Mouse (Mus musculus): Measurements from ENCODE around the gene G3bp1. TPM values are rescaled to one million over a fixed set of nuclear protein-coding genes. Genes with fewer than 3 reads are reported as not detected.

Gene G3bp1
- polyA plus RNA-seq, 1 experiment, result 21.8 TPM

- WGBS, result under 1% methylated on average over 36 of the region's 36 CpGs
- peak; percentile 96 for TF ChIP-seq POLR2A (IDR thresholded peaks at IDR 0.05; ENCODE audit: borderline replicate concordance, extremely low read depth, low read depth, low read length)
- TF ChIP-seq CTCF (IDR thresholded peaks at IDR 0.05; ENCODE audit: insufficient read depth, low read length), result no peak
- peak; percentile 93 for DNase-seq
- Histone ChIP-seq H3K4me3 (replicated peaks; ENCODE audit: extremely low read depth, low read depth, low read length) (peak within 1 kb of the TSS; percentile 87), H3K4me1 (ENCODE audit: control insufficient read depth, insufficient read depth, low read length) (peaks cover 2% of the 10 kb centered on the region; the same call in 1 of the 2 replicates)
Measured at GRCm38 (mm10) chr11:55461019-55461645, 8.4 kb upstream of the G3bp1 start, which contains the start of gene Atox1. Gene Atox1, minus strand, starts transcription at chr11:55461239.

- peaks cover 2% of the 10 kb centered on the region; the same call in 1 of the 2 replicates for H3K4me1 ChIP-seq (ENCODE audit: control insufficient read depth, insufficient read depth, low read length)
- no peak for DNase-seq
- TF ChIP-seq POLR2A (IDR thresholded peaks at IDR 0.05; ENCODE audit: borderline replicate concordance, extremely low read depth, low read depth, low read length) (no peak), CTCF (IDR thresholded peaks at IDR 0.05; ENCODE audit: insufficient read depth, low read length) (no peak)
- no peak overlapping the region for H3K4me3 ChIP-seq (replicated peaks; ENCODE audit: extremely low read depth, low read depth, low read length)
- WGBS, result 93% methylated on average over 9 of the region's 9 CpGs
Measured at GRCm38 (mm10) chr11:55462149-55462548, 7.3 kb upstream of the G3bp1 start.

GRCm38 (mm10) chr11:55464707-55465106 is 4.8 kb upstream of the G3bp1 start:
- no peak for DNase-seq
- WGBS, result 83% methylated on average over 10 of the region's 10 CpGs
- peaks cover 5% of the 10 kb centered on the region for H3K4me1 ChIP-seq (ENCODE audit: control insufficient read depth, insufficient read depth, low read length)
- no peak overlapping the region for H3K4me3 ChIP-seq (replicated peaks; ENCODE audit: extremely low read depth, low read depth, low read length)
- no peak for TF ChIP-seq CTCF (IDR thresholded peaks at IDR 0.05; ENCODE audit: insufficient read depth, low read length)
- no peak for TF ChIP-seq POLR2A (IDR thresholded peaks at IDR 0.05; ENCODE audit: borderline replicate concordance, extremely low read depth, low read depth, low read length)

GRCm38 (mm10) chr11:55465177-55465576 is 4.3 kb upstream of the G3bp1 start:
- Histone ChIP-seq H3K4me1 (ENCODE audit: control insufficient read depth, insufficient read depth, low read length) (peaks cover 5% of the 10 kb centered on the region; the same call in 1 of the 2 replicates), H3K4me3 (replicated peaks; ENCODE audit: extremely low read depth, low read depth, low read length) (no peak overlapping the region)
- 74% methylated on average over 3 of the region's 3 CpGs for WGBS
- DNase-seq, result no peak
- TF ChIP-seq POLR2A (IDR thresholded peaks at IDR 0.05; ENCODE audit: borderline replicate concordance, extremely low read depth, low read depth, low read length) (no peak), CTCF (IDR thresholded peaks at IDR 0.05; ENCODE audit: insufficient read depth, low read length) (no peak)

GRCm38 (mm10) chr11:55468012-55468411 is 1.5 kb upstream of the G3bp1 start:
- Histone ChIP-seq H3K4me1 (ENCODE audit: control insufficient read depth, insufficient read depth, low read length) (peaks cover 9% of the 10 kb centered on the region), H3K4me3 (replicated peaks; ENCODE audit: extremely low read depth, low read depth, low read length) (no peak overlapping the region)
- WGBS, result 58% methylated on average over 10 of the region's 10 CpGs
- DNase-seq, result peak; percentile 32
- TF ChIP-seq CTCF (IDR thresholded peaks at IDR 0.05; ENCODE audit: insufficient read depth, low read length), result no peak
- no peak for TF ChIP-seq POLR2A (IDR thresholded peaks at IDR 0.05; ENCODE audit: borderline replicate concordance, extremely low read depth, low read depth, low read length)

- no peak for TF ChIP-seq CTCF (IDR thresholded peaks at IDR 0.05; ENCODE audit: insufficient read depth, low read length)
- TF ChIP-seq POLR2A (IDR thresholded peaks at IDR 0.05; ENCODE audit: borderline replicate concordance, extremely low read depth, low read depth, low read length), result no peak
- peaks cover 9% of the 10 kb centered on the region for H3K4me1 ChIP-seq (ENCODE audit: control insufficient read depth, insufficient read depth, low read length)
- no peak for DNase-seq
- H3K4me3 ChIP-seq (replicated peaks; ENCODE audit: extremely low read depth, low read depth, low read length), result peak overlapping the region; percentile 75
- WGBS, result 1% methylated on average over 17 of the region's 17 CpGs
Measured at GRCm38 (mm10) chr11:55468611-55469047, 856 bp upstream of the G3bp1 start.

GRCm38 (mm10) chr11:55469923-55470691 is 622 bp downstream of the G3bp1 start:
- TF ChIP-seq CTCF (IDR thresholded peaks at IDR 0.05; ENCODE audit: insufficient read depth, low read length) (no peak), POLR2A (IDR thresholded peaks at IDR 0.05; ENCODE audit: borderline replicate concordance, extremely low read depth, low read depth, low read length) (no peak)
- WGBS, result under 1% methylated on average over 46 of the region's 46 CpGs
- Histone ChIP-seq H3K4me3 (replicated peaks; ENCODE audit: extremely low read depth, low read depth, low read length) (peak overlapping the region; percentile 65), H3K4me1 (ENCODE audit: control insufficient read depth, insufficient read depth, low read length) (peaks cover 9% of the 10 kb centered on the region)
- peak; percentile 28 for DNase-seq

GRCm38 (mm10) chr11:55470761-55471160 is 1.3 kb downstream of the G3bp1 start:
- Histone ChIP-seq H3K4me1 (ENCODE audit: control insufficient read depth, insufficient read depth, low read length) (peaks cover 9% of the 10 kb centered on the region), H3K4me3 (replicated peaks; ENCODE audit: extremely low read depth, low read depth, low read length) (peak overlapping the region; percentile 29)
- no peak for DNase-seq
- 7% methylated on average over 8 of the region's 8 CpGs for WGBS
- no peak for TF ChIP-seq POLR2A (IDR thresholded peaks at IDR 0.05; ENCODE audit: borderline replicate concordance, extremely low read depth, low read depth, low read length)
- TF ChIP-seq CTCF (IDR thresholded peaks at IDR 0.05; ENCODE audit: insufficient read depth, low read length), result no peak

GRCm38 (mm10) chr11:55471467-55471866 is 2.0 kb downstream of the G3bp1 start:
- DNase-seq, result no peak
- peaks cover 9% of the 10 kb centered on the region for H3K4me1 ChIP-seq (ENCODE audit: control insufficient read depth, insufficient read depth, low read length)
- TF ChIP-seq POLR2A (IDR thresholded peaks at IDR 0.05; ENCODE audit: borderline replicate concordance, extremely low read depth, low read depth, low read length), result no peak
- no peak for TF ChIP-seq CTCF (IDR thresholded peaks at IDR 0.05; ENCODE audit: insufficient read depth, low read length)
- WGBS, result 74% methylated on average over 7 of the region's 7 CpGs
- H3K4me3 ChIP-seq (replicated peaks; ENCODE audit: extremely low read depth, low read depth, low read length), result no peak overlapping the region
